Mouse (Mus musculus) midbrain, embryonic 15.5 days (tissue): Measurements from ENCODE around the gene Dna2. TPM values are rescaled to one million over a fixed set of nuclear protein-coding genes. Genes with fewer than 3 reads are reported as not detected.

ENCODE experiments used
- ATAC-seq: fragments of 200-750 bp; cut with Nextera tagmentation; replicated peaks from 2 replicates; pipeline ENCODE4 v1.8.0; 2017; ENCODE audit warnings: moderate TSS enrichment
- H3K27ac ChIP-seq: fragments of 300-500 bp; sonication (generic); 2 replicates; pipeline ENCODE4 v1.5.1; 2015; ENCODE audit warnings: mild to moderate bottlenecking, inconsistent platforms
- H3K27me3 ChIP-seq: fragments of 300-500 bp; sonication (generic); replicated peaks from 2 replicates; pipeline ENCODE4 v1.6.1; 2015; ENCODE audit warnings: inconsistent platforms
- H3K36me3 ChIP-seq: fragments of 300-500 bp; sonication (generic); replicated peaks from 2 replicates; pipeline ENCODE4 v1.6.1; 2015; ENCODE audit warnings: inconsistent platforms
- H3K4me1 ChIP-seq: fragments of 300-500 bp; sonication (generic); 2 replicates; pipeline ENCODE4 v1.6.1; 2015; ENCODE audit warnings: inconsistent platforms
- H3K4me2 ChIP-seq: fragments of 300-500 bp; sonication (generic); 2 replicates; pipeline ENCODE4 v1.6.1; 2015; ENCODE audit warnings: inconsistent platforms, mild to moderate bottlenecking, moderate library complexity
- H3K4me3 ChIP-seq: fragments of 300-500 bp; sonication (generic); 2 replicates; pipeline ENCODE4 v1.5.1; 2015; ENCODE audit warnings: mild to moderate bottlenecking, inconsistent platforms
- H3K9ac ChIP-seq: fragments of 300-500 bp; sonication (generic); 2 replicates; pipeline ENCODE4 v1.6.1; 2015; ENCODE audit warnings: mild to moderate bottlenecking, inconsistent platforms
- H3K9me3 ChIP-seq: fragments of 300-500 bp; sonication (generic); 2 replicates; pipeline ENCODE4 v1.6.1; 2016; ENCODE audit warnings: inconsistent platforms
- WGBS: fragments of 180-500 bp; shearing (Covaris S2); methylation state at CpG from one replicate; pipeline ENCODE4 v1.1.7; 2015; ENCODE audit warnings: mixed read lengths; 5-methylcytosine and 5-hydroxymethylcytosine counted together
- polyA plus RNA-seq: library from polyadenylated mRNA; unstranded; fragments of >200 nt; fragmentation: Nextera tagmentation; extraction: Ambion mirVana; gene quantifications from 2 replicates; pipeline ENCODE4 v1.2.1, GENCODE M21; 2015

Gene Dna2
- polyA plus RNA-seq, 1 experiment from 2014 or later, result 4.4 TPM

DNA sequence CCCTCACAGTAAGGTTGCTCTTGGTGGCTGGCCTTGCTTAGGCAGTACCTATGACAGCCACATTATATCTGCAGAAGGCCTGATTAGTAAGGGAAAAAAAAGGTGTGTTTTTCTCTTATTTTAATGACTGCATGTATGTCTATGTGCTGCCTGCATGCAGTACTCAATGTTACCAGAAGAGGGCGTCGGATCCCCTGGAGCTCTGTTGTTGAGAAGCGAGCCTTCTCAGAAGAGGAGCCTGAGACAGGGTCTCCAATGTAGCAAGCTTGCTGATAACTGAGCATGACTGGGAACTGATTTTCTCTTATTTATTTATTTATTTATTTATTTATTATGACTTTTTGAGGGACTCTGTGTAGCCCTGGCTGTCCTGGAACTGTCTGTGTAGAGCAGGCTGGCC is 40.5 kb downstream of the Dna2 start:
- no peak overlapping the region for H3K4me2 ChIP-seq
- no peaks in the 10 kb centered on the region for H3K4me1 ChIP-seq
- ATAC-seq, result no peak
- no peak overlapping the region for H3K9ac ChIP-seq
- H3K4me3 ChIP-seq, result no peak overlapping the region
- H3K27me3 ChIP-seq, result no peaks in the 10 kb centered on the region
- no peaks in the 10 kb centered on the region for H3K9me3 ChIP-seq
- H3K27ac ChIP-seq, result no peak overlapping the region
- peaks cover 33% of the 10 kb centered on the region for H3K36me3 ChIP-seq
- WGBS, result 20% methylated on average over 3 of the region's 3 CpGs

DNA sequence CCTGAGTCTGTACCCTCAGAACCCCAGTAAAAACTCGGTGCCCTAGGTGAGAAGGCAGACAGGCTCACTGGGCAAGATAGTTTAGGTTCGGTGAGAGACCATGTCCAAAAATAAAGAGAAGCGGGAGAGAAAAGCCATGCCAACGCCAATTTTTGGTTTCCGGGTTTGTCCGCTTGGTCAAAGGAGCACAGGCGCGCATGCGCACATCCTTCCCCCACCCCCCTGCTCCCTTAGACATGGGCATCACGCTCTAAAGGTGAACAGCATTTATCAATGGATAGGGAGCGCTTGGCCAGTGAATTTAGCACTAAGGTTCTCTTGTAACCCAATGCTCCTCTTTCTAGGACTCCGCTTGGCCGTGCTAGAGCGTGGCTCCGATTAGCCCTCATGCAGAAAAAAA is 43.8 kb downstream of the Dna2 start:
- no peak overlapping the region for H3K27ac ChIP-seq
- no peak overlapping the region for H3K4me3 ChIP-seq
- H3K9ac ChIP-seq, result no peak overlapping the region
- H3K27me3 ChIP-seq, result no peaks in the 10 kb centered on the region
- no peaks in the 10 kb centered on the region for H3K4me1 ChIP-seq
- WGBS, result 95% methylated on average over 15 of the region's 15 CpGs
- ATAC-seq, result no peak
- H3K9me3 ChIP-seq, result no peaks in the 10 kb centered on the region
- H3K36me3 ChIP-seq, result peaks cover 44% of the 10 kb centered on the region
- H3K4me2 ChIP-seq, result no peak overlapping the region

DNA sequence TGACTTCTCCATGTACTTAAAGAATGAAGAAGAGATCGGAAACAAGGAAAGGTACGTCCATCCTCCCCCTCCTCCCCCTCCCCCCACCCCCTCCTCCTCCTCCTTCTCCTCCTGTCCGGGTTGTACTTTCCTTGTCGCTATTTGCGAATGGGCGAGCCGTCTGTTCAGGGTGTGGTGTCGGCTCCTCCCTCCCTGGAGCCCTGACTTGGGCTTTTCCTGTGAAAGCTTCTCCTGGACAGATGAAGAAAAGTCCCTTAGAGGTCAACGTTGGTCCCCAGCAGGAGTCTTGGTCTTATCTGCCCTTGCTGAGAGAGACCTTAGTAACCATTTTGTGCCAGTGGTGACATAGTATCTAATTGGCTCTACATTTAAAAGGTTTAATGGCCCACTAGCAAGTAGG is 47.2 kb downstream of the Dna2 start:
- Histone ChIP-seq H3K9me3 (no peaks in the 10 kb centered on the region), H3K27me3 (no peaks in the 10 kb centered on the region), H3K4me2 (no peak overlapping the region), H3K27ac (no peak overlapping the region), H3K36me3 (peaks cover 67% of the 10 kb centered on the region), H3K4me1 (no peaks in the 10 kb centered on the region), H3K9ac (no peak overlapping the region), H3K4me3 (no peak overlapping the region)
- ATAC-seq, result no peak
- 92% methylated on average over 4 of the region's 9 CpGs for WGBS

- Histone ChIP-seq H3K27ac (no peak overlapping the region), H3K36me3 (peaks cover 70% of the 10 kb centered on the region), H3K4me3 (no peak overlapping the region), H3K4me2 (no peak overlapping the region), H3K27me3 (no peaks in the 10 kb centered on the region), H3K9ac (no peak overlapping the region), H3K4me1 (no peaks in the 10 kb centered on the region), H3K9me3 (no peaks in the 10 kb centered on the region)
- 66% methylated on average over 9 of the region's 9 CpGs for WGBS
- no peak for ATAC-seq
These were observed 53.8 kb downstream of the Dna2 start for GRCm38 (mm10) chr10:63000584-63000983.

- no peaks in the 10 kb centered on the region for H3K4me1 ChIP-seq
- peaks cover 65% of the 10 kb centered on the region for H3K36me3 ChIP-seq
- ATAC-seq, result no peak
These were observed 56.4 kb downstream of the Dna2 start for GRCm38 (mm10) chr10:63003252-63003651.

GRCm38 (mm10) chr10:63004556-63004955 is 57.7 kb downstream of the Dna2 start:
- 94% methylated on average over 9 of the region's 9 CpGs for WGBS
- Histone ChIP-seq H3K9ac (no peak overlapping the region), H3K9me3 (no peaks in the 10 kb centered on the region), H3K27me3 (no peaks in the 10 kb centered on the region), H3K27ac (no peak overlapping the region), H3K4me1 (no peaks in the 10 kb centered on the region), H3K36me3 (peaks cover 63% of the 10 kb centered on the region), H3K4me2 (no peak overlapping the region), H3K4me3 (no peak overlapping the region)
- ATAC-seq, result no peak

More at GRCm38 (mm10) chr10:63003252-63003651, 56.4 kb downstream of the Dna2 start:
- H3K4me2 ChIP-seq, result no peak overlapping the region
- no peak overlapping the region for H3K4me3 ChIP-seq
- 77% methylated on average over 9 of the region's 9 CpGs for WGBS
- no peaks in the 10 kb centered on the region for H3K9me3 ChIP-seq
- H3K27me3 ChIP-seq, result no peaks in the 10 kb centered on the region
- no peak overlapping the region for H3K9ac ChIP-seq
- no peak overlapping the region for H3K27ac ChIP-seq

DNA sequence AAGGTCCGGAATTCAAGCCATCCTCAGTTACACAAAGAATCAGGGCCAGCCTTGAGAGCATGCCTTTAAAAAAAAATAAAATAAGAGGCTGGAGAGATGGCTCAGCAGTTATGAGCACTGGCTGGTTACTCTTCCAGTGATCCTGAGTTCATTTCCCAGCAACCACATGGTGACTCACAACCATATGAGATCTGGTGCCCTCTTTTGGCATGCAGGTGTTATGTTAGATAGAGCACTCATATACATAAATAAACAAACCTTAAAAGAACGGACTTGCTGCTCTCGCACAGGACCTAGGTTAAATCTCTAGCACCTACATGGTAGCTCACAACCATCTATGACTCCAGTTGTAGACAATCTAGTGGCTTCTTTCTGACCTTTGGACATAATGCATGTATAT is 61.4 kb downstream of the Dna2 start:
- Histone ChIP-seq H3K4me3 (no peak overlapping the region), H3K4me2 (no peak overlapping the region), H3K9ac (no peak overlapping the region), H3K4me1 (no peaks in the 10 kb centered on the region), H3K27me3 (no peaks in the 10 kb centered on the region), H3K36me3 (peaks cover 55% of the 10 kb centered on the region), H3K9me3 (no peaks in the 10 kb centered on the region), H3K27ac (no peak overlapping the region)
- WGBS, result 66% methylated on average over 3 of the region's 3 CpGs
- no peak for ATAC-seq

- 84% methylated on average over 4 of the region's 4 CpGs for WGBS
- H3K9me3 ChIP-seq, result no peaks in the 10 kb centered on the region
- H3K4me3 ChIP-seq, result no peak overlapping the region
- peaks cover 54% of the 10 kb centered on the region for H3K36me3 ChIP-seq
- H3K9ac ChIP-seq, result no peak overlapping the region
- H3K4me1 ChIP-seq, result no peaks in the 10 kb centered on the region
- no peaks in the 10 kb centered on the region for H3K27me3 ChIP-seq
- H3K27ac ChIP-seq, result no peak overlapping the region
- no peak for ATAC-seq
- H3K4me2 ChIP-seq, result no peak overlapping the region
These were observed 63.4 kb downstream of the Dna2 start for GRCm38 (mm10) chr10:63010268-63010667.

DNA sequence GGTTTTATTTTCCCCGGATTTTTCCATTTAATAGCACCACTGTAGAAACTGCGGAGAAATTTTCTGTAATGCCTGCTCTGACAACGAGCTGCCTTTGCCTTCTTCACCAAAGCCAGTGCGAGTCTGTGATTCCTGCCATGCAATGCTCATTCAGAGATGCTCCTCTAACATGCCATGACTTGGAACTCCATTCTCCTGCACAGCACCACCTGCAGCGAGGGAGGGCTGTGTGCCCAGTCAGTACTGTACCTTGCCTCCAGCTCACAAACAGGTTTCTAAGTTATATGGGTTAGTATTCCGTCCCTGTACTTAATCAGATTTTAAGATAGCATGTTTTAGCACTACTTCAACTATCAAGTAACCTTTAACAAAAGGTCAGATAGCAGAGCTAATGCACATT is 64.7 kb downstream of the Dna2 start:
- ATAC-seq, result no peak
- no peak overlapping the region for H3K4me3 ChIP-seq
- H3K36me3 ChIP-seq, result peaks cover 65% of the 10 kb centered on the region
- no peak overlapping the region for H3K4me2 ChIP-seq
- 92% methylated on average over 6 of the region's 6 CpGs for WGBS
- no peak overlapping the region for H3K9ac ChIP-seq
- no peak overlapping the region for H3K27ac ChIP-seq
- no peaks in the 10 kb centered on the region for H3K4me1 ChIP-seq
- no peaks in the 10 kb centered on the region for H3K27me3 ChIP-seq
- no peaks in the 10 kb centered on the region for H3K9me3 ChIP-seq

DNA sequence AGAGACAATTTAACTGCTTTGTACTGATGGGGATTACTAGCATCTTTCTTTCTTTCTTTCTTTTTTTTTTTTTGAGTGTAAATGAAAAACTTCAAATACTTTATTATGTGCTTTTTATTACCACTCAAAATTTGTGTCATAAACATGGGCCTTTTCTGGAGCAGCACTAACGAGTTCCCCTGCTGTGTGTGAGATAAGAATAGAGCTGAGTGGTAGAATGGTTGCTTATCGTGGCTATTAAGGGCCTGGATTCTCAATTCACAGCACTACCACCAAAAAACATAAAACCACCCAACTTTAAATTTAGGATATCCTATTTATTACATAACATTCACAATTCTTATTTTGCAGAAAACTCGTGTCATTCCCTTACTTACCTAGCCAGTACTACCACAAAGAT is 66.7 kb downstream of the Dna2 start:
- no peak overlapping the region for H3K9ac ChIP-seq
- no peak overlapping the region for H3K27ac ChIP-seq
- peaks cover 56% of the 10 kb centered on the region for H3K36me3 ChIP-seq
- 84% methylated on average over 3 of the region's 3 CpGs for WGBS
- H3K9me3 ChIP-seq, result no peaks in the 10 kb centered on the region
- H3K4me3 ChIP-seq, result no peak overlapping the region
- ATAC-seq, result no peak
- H3K4me1 ChIP-seq, result peaks cover 6% of the 10 kb centered on the region; the same call in 1 of the 2 replicates
- no peaks in the 10 kb centered on the region for H3K27me3 ChIP-seq
- H3K4me2 ChIP-seq, result no peak overlapping the region

DNA sequence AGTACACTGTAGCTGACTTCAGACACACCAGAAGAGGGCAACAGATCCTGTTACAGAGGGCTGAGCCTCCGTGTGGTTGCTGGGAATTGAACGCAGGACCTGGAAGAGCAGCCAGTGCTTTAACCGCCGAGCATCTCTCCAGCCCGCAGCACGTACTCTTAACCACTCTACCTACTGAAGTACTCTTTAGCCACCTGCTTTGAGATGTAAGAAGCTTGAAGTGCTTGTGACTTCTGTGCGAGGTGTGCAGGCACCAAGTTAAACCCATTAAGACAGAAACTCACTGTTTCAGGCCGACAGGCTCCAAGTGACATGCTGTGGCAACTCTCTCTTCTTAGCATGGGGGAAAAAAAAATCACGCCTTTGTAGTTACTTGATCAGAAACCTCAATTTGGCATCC is 67.3 kb downstream of the Dna2 start:
- ATAC-seq, result no peak
- no peak overlapping the region for H3K4me3 ChIP-seq
- 87% methylated on average over 9 of the region's 9 CpGs for WGBS
- peaks cover 56% of the 10 kb centered on the region for H3K36me3 ChIP-seq
- no peak overlapping the region for H3K4me2 ChIP-seq
- H3K4me1 ChIP-seq, result peaks cover 10% of the 10 kb centered on the region
- H3K27me3 ChIP-seq, result no peaks in the 10 kb centered on the region
- no peaks in the 10 kb centered on the region for H3K9me3 ChIP-seq
- no peak overlapping the region for H3K27ac ChIP-seq
- no peak overlapping the region for H3K9ac ChIP-seq

GRCm38 (mm10) chr10:63019304-63019703 is 72.5 kb downstream of the Dna2 start:
- WGBS, result 85% methylated on average over 6 of the region's 6 CpGs
- no peak overlapping the region for H3K9ac ChIP-seq
- no peak overlapping the region; the same call in 1 of the 2 replicates for H3K4me2 ChIP-seq
- H3K27me3 ChIP-seq, result no peaks in the 10 kb centered on the region
- H3K27ac ChIP-seq, result no peak overlapping the region
- H3K4me1 ChIP-seq, result peaks cover 36% of the 10 kb centered on the region
- H3K36me3 ChIP-seq, result peaks cover 24% of the 10 kb centered on the region
- H3K9me3 ChIP-seq, result no peaks in the 10 kb centered on the region
- ATAC-seq, result no peak
- no peak overlapping the region for H3K4me3 ChIP-seq

DNA sequence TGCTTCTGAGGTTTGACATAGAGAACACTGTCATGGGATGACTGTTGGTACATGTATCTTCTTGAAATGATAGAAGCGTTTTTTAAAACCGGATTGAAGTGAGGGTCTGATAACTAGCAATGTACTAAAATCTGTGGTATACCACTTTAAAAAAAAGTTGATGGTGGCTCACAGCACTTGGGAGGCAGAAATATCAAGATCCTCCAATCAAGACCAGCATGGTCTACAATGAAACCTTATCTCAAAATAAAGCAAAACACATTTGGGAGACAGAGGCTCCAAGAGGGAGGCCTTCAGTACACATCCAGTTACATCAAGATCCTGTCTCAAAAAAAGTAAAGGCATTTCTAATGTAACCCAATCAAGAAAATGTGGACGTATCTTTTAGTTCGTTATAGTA is 74.9 kb downstream of the Dna2 start:
- no peak for ATAC-seq
- peaks cover 53% of the 10 kb centered on the region for H3K4me1 ChIP-seq

More for the DNA sequence above, 74.9 kb downstream of the Dna2 start:
- H3K27me3 ChIP-seq, result no peaks in the 10 kb centered on the region
- no peaks in the 10 kb centered on the region for H3K9me3 ChIP-seq
- WGBS, result 28% methylated on average over 4 of the region's 4 CpGs
- H3K27ac ChIP-seq, result no peak overlapping the region
- H3K4me3 ChIP-seq, result peak overlapping the region; percentile 97
- peaks cover 8% of the 10 kb centered on the region for H3K36me3 ChIP-seq
- peak overlapping the region; percentile 68 for H3K4me2 ChIP-seq
- peak overlapping the region; percentile 98 for H3K9ac ChIP-seq
